Mouse (Mus musculus): ENCODE results near the gene Aanat. TPM values are rescaled to one million over a fixed set of nuclear protein-coding genes. Genes with fewer than 3 reads are reported as not detected.
A peak's percentile ranks its signal among the peaks of the same experiment; 100 is the strongest.

Gene Aanat
- total and polyA plus RNA-seq, 2 experiments from 2014 or later = not detected

GRCm38 (mm10) chr11:116570821-116571220, 15.4 kb upstream of the Aanat start:
- Histone ChIP-seq H3K4me1 (ENCODE audit: control insufficient read depth, insufficient read depth) (peaks cover 48% of the 10 kb centered on the region), H3K4me2 (ENCODE audit: low read depth, low read length) (no peak overlapping the region), H3K9ac (replicated peaks; ENCODE audit: low read depth, low read length) (no peak overlapping the region), H3K4me3 (ENCODE audit: low read depth, low read length) (no peak overlapping the region), H3K27ac (ENCODE audit: low read depth) (no peak overlapping the region), H3K36me3 (replicated peaks; ENCODE audit: control insufficient read depth, insufficient read depth, low read length) (no peaks in the 10 kb centered on the region), H3K27me3 (ENCODE audit: control insufficient read depth, insufficient read depth, low read length) (no peaks in the 10 kb centered on the region), H3K9me3 (replicated peaks; ENCODE audit: control insufficient read depth, low read length) (no peaks in the 10 kb centered on the region)
- 83% methylated on average over 7 of the region's 7 CpGs for WGBS
- no peak for DNase-seq (ENCODE audit: low spot score)
- ATAC-seq (ENCODE audit: insufficient read depth, low read depth) = no peak
- TF ChIP-seq CTCF (IDR thresholded peaks at IDR 0.05; ENCODE audit: low read depth) = no peak
- no peak for TF ChIP-seq EP300 (IDR thresholded peaks at IDR 0.05; ENCODE audit: low read depth)

GRCm38 (mm10) chr11:116571767-116572679, 14.2 kb upstream of the Aanat start:
- 60% methylated on average over 19 of the region's 19 CpGs for WGBS
- H3K9me3 ChIP-seq (replicated peaks; ENCODE audit: control insufficient read depth, low read length) = no peaks in the 10 kb centered on the region
- ATAC-seq (ENCODE audit: insufficient read depth, low read depth) (no peak), DNase-seq (ENCODE audit: low spot score) (no peak)
- no peak overlapping the region for H3K9ac ChIP-seq (replicated peaks; ENCODE audit: low read depth, low read length)
- TF ChIP-seq CTCF (IDR thresholded peaks at IDR 0.05; ENCODE audit: low read depth) (no peak), EP300 (IDR thresholded peaks at IDR 0.05; ENCODE audit: low read depth) (no peak)
- H3K4me3 ChIP-seq (ENCODE audit: low read depth, low read length) = no peak overlapping the region
- no peaks in the 10 kb centered on the region for H3K27me3 ChIP-seq (ENCODE audit: control insufficient read depth, insufficient read depth, low read length)
- no peaks in the 10 kb centered on the region for H3K36me3 ChIP-seq (replicated peaks; ENCODE audit: control insufficient read depth, insufficient read depth, low read length)
- H3K4me2 ChIP-seq (ENCODE audit: low read depth, low read length) = no peak overlapping the region
- H3K4me1 ChIP-seq (ENCODE audit: control insufficient read depth, insufficient read depth) = peaks cover 55% of the 10 kb centered on the region
- H3K27ac ChIP-seq (ENCODE audit: low read depth) = no peak overlapping the region

DNA sequence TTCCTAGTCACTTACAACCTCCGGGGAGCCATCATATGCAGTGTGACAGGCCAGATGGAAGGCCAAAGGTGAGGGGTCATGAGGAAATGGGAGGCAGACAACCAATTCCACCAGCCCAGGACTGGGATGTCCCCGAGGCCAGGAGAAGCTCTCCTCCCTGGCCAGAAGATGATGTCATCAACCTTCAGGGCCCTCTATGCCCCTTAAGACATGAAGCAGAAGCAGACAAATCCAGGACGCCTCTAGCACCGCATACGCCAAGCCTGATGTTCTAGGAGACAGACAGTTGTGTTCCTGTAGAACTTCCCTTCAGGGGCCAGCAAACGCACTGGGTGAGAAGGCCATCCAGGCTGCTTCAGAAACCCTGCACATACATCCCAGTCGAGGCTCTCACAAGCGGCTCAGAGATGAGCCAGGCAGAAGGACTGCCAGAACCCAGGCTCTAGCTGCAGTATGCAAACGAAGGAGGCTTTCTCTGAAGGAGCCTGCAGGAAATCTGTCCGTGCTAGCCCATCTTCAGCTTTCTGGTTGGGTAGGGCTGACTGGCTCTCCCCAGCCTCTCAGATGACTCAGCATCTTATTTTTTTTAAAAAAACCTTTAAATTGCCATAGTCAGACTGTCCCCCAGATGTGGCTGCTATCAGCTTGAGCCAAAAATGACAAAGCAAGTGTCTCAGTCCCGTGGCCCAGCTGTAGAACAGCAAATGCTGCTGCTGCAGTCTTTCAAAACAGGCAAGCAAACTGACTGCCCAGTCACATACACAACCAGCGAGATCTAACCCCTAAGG, 13.3 kb upstream of the Aanat start:
- H3K36me3 ChIP-seq (replicated peaks; ENCODE audit: control insufficient read depth, insufficient read depth, low read length) = no peaks in the 10 kb centered on the region
- H3K27ac ChIP-seq (ENCODE audit: low read depth) = peak overlapping the region; percentile 16; the same call in 1 of the 2 replicates
- ATAC-seq (ENCODE audit: insufficient read depth, low read depth) (0 out of 2 replicates have a peak, but pooled peaks have one; percentile 8), DNase-seq (ENCODE audit: low spot score) (peak; percentile 33)
- no peak overlapping the region for H3K9ac ChIP-seq (replicated peaks; ENCODE audit: low read depth, low read length)
- no peak overlapping the region for H3K4me3 ChIP-seq (ENCODE audit: low read depth, low read length)
- H3K4me2 ChIP-seq (ENCODE audit: low read depth, low read length) = no peak overlapping the region
- no peak for TF ChIP-seq CTCF (IDR thresholded peaks at IDR 0.05; ENCODE audit: low read depth)
- TF ChIP-seq EP300 (IDR thresholded peaks at IDR 0.05; ENCODE audit: low read depth) = no peak
- WGBS = 50% methylated on average over 12 of the region's 12 CpGs
- H3K27me3 ChIP-seq (ENCODE audit: control insufficient read depth, insufficient read depth, low read length) = no peaks in the 10 kb centered on the region
- H3K4me1 ChIP-seq (ENCODE audit: control insufficient read depth, insufficient read depth) = peaks cover 49% of the 10 kb centered on the region
- H3K9me3 ChIP-seq (replicated peaks; ENCODE audit: control insufficient read depth, low read length) = no peaks in the 10 kb centered on the region

GRCm38 (mm10) chr11:116574486-116574885, 11.7 kb upstream of the Aanat start:
- H3K9ac ChIP-seq (replicated peaks; ENCODE audit: low read depth, low read length) = no peak overlapping the region
- WGBS = 63% methylated on average over 6 of the region's 6 CpGs
- H3K27me3 ChIP-seq (ENCODE audit: control insufficient read depth, insufficient read depth, low read length) = no peaks in the 10 kb centered on the region
- DNase-seq (ENCODE audit: low spot score) = no peak
- no peak overlapping the region for H3K4me2 ChIP-seq (ENCODE audit: low read depth, low read length)
- no peak for ATAC-seq (ENCODE audit: insufficient read depth, low read depth)
- no peaks in the 10 kb centered on the region for H3K9me3 ChIP-seq (replicated peaks; ENCODE audit: control insufficient read depth, low read length)
- H3K36me3 ChIP-seq (replicated peaks; ENCODE audit: control insufficient read depth, insufficient read depth, low read length) = no peaks in the 10 kb centered on the region
- TF ChIP-seq EP300 (IDR thresholded peaks at IDR 0.05; ENCODE audit: low read depth) (no peak), CTCF (IDR thresholded peaks at IDR 0.05; ENCODE audit: low read depth) (no peak)
- H3K27ac ChIP-seq (ENCODE audit: low read depth) = no peak overlapping the region
- peaks cover 49% of the 10 kb centered on the region for H3K4me1 ChIP-seq (ENCODE audit: control insufficient read depth, insufficient read depth)
- H3K4me3 ChIP-seq (ENCODE audit: low read depth, low read length) = no peak overlapping the region

DNA sequence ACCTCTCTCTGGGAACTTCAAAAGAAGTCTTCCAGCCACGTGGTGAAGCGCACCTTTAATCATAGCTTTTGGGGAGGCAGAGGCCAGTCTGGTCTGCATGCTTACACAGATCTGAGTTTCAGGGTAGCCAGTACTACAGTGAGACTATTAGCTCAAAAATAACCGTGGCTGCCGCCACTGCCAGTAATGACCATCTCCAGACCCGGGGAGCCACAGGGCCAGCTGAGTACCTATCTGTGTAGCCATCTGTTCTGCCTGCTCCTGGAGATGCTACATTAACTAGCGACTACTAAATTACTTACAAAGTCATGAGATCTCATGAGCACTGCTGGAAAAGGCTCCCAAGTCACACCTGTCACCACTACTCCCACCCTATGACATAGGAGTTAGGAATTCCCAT, 11.2 kb upstream of the Aanat start:
- Histone ChIP-seq H3K27me3 (ENCODE audit: control insufficient read depth, insufficient read depth, low read length) (no peaks in the 10 kb centered on the region), H3K4me3 (ENCODE audit: low read depth, low read length) (no peak overlapping the region), H3K4me1 (ENCODE audit: control insufficient read depth, insufficient read depth) (peaks cover 49% of the 10 kb centered on the region), H3K4me2 (ENCODE audit: low read depth, low read length) (no peak overlapping the region), H3K9ac (replicated peaks; ENCODE audit: low read depth, low read length) (no peak overlapping the region), H3K27ac (ENCODE audit: low read depth) (0 out of 2 replicates have a peak overlapping the region, but pooled peaks have one; percentile 9), H3K36me3 (replicated peaks; ENCODE audit: control insufficient read depth, insufficient read depth, low read length) (no peaks in the 10 kb centered on the region), H3K9me3 (replicated peaks; ENCODE audit: control insufficient read depth, low read length) (no peaks in the 10 kb centered on the region)
- TF ChIP-seq CTCF (IDR thresholded peaks at IDR 0.05; ENCODE audit: low read depth) = no peak
- no peak for TF ChIP-seq EP300 (IDR thresholded peaks at IDR 0.05; ENCODE audit: low read depth)
- ATAC-seq (ENCODE audit: insufficient read depth, low read depth) (no peak), DNase-seq (ENCODE audit: low spot score) (no peak)
- 69% methylated on average over 6 of the region's 6 CpGs for WGBS

Data from heart, postnatal 0 days (tissue).